Mouse (Mus musculus) heart, embryonic 13.5 days (tissue): ENCODE measurements around the gene Csad. TPM values are rescaled to one million over a fixed set of nuclear protein-coding genes. Genes with fewer than 3 reads are reported as not detected.
A peak's percentile ranks its signal among the peaks of the same experiment; 100 is the strongest.

ENCODE experiments used
- ATAC-seq: fragments of 200-750 bp; cut with Nextera tagmentation; 2 replicates; pipeline ENCODE4 v1.8.0; 2017; ENCODE audit warnings: moderate TSS enrichment; ENCODE audit not compliant: insufficient number of reproducible peaks, low FRiP score, low TSS enrichment; ENCODE audit errors: extremely low read depth
- H3K27ac ChIP-seq: fragments of 300-500 bp; sonication (generic); replicated peaks from 2 replicates; pipeline ENCODE4 v1.5.1; 2015; ENCODE audit warnings: moderate library complexity, mild to moderate bottlenecking, inconsistent platforms
- H3K27me3 ChIP-seq: fragments of 300-500 bp; sonication (generic); replicated peaks from 2 replicates; pipeline ENCODE4 v1.6.1; 2015; ENCODE audit warnings: mild to moderate bottlenecking, inconsistent platforms
- H3K36me3 ChIP-seq: fragments of 300-500 bp; sonication (generic); 2 replicates; pipeline ENCODE4 v1.6.1; 2015; ENCODE audit warnings: mild to moderate bottlenecking, inconsistent platforms
- H3K4me1 ChIP-seq: fragments of 300-500 bp; sonication (generic); 2 replicates; pipeline ENCODE4 v1.6.1; 2015; ENCODE audit warnings: inconsistent platforms
- H3K4me2 ChIP-seq: fragments of 300-500 bp; sonication (generic); 2 replicates; pipeline ENCODE4 v1.6.1; 2015; ENCODE audit warnings: inconsistent platforms, mild to moderate bottlenecking, moderate library complexity
- H3K4me3 ChIP-seq: fragments of 300-500 bp; sonication (generic); 2 replicates; pipeline ENCODE4 v1.5.1; 2015; ENCODE audit warnings: moderate library complexity, mild to moderate bottlenecking, inconsistent platforms
- H3K9ac ChIP-seq: fragments of 300-500 bp; sonication (generic); 2 replicates; pipeline ENCODE4 v1.6.1; 2015; ENCODE audit warnings: inconsistent platforms, mild to moderate bottlenecking, moderate library complexity
- H3K9me3 ChIP-seq: fragments of 300-500 bp; sonication (generic); 2 replicates; pipeline ENCODE4 v1.6.1; 2016; ENCODE audit warnings: inconsistent platforms
- WGBS: fragments of 180-500 bp; shearing (Covaris S2); methylation state at CpG from one replicate; pipeline ENCODE4 v1.1.7; 2015; ENCODE audit warnings: mixed read lengths; 5-methylcytosine and 5-hydroxymethylcytosine counted together
- polyA plus RNA-seq: library from polyadenylated mRNA; unstranded; fragments of >200 nt; fragmentation: Nextera tagmentation; extraction: Ambion mirVana; gene quantifications from 2 replicates; pipeline ENCODE4 v1.2.1, GENCODE M21; 2015

The Csad gene
- polyA plus RNA-seq, 1 experiment from 2014 or later = 33.4 TPM

DNA sequence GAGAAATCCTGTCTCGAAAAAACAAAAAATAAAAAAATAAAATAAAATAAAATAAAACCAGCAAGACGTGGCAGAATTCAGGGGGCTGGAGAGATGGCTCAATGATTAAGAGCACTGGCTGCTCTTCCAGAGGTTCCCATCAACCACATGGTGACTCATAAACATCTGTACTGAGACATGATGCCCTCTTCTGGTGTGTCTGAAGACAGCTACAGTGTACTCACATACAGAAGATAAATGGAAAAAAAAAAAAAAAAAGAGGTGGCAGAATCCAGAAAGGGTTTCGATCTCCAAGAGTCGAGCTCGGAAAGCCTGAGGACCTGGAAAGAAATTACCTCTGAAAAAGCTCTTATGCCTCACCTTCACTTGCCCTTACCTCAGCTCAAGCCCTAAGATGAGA lies 63.4 kb downstream of the Csad start:
- Histone ChIP-seq H3K4me2 (no peak overlapping the region), H3K36me3 (no peaks in the 10 kb centered on the region), H3K9ac (no peak overlapping the region), H3K27ac (no peak overlapping the region), H3K4me1 (peaks cover 42% of the 10 kb centered on the region), H3K9me3 (no peaks in the 10 kb centered on the region), H3K27me3 (peaks cover 39% of the 10 kb centered on the region), H3K4me3 (no peak overlapping the region)
- no peak for ATAC-seq
- 81% methylated on average over 5 of the region's 5 CpGs for WGBS

DNA sequence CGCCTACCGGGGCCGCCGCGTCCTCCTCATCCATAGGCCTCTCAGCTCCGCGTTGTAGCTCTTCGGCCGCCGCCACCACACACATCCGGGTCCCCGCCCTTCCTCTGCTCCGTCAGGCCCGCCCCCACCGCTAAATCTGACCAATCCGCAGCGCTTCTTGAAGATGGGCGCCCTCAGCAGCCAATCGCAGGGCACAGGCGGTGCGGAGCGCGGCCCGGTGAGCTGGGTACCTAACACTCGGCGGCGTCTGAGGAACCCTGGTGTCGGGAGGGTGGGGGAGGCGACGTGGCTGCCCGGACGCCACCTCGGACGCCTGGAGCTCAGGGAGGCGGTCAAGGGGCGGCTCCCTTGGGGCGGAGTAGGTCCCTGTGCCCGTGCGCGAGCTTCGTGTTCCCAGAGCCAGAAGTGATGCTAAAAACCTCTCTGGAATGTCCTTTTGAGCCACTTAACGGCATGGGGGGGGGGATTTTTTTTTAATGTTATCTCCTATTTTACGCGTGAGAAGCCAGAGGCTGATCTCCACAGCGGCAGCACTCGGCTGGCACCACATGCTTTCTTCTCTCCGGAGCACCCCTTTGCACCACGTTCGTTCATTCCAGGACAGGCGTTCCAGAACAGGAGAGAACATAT lies 68.3 kb downstream of the Csad start, which contains the start of gene Spryd3:
Gene Spryd3, minus strand, starts transcription at position 106 of the 630 bp plus-strand sequence.
- Histone ChIP-seq H3K4me2 (peak within 1 kb of the TSS; percentile 77), H3K4me1 (peaks cover 21% of the 10 kb centered on the region), H3K9ac (peak within 1 kb of the TSS; percentile 87), H3K9me3 (no peaks in the 10 kb centered on the region), H3K27me3 (no peaks in the 10 kb centered on the region), H3K36me3 (peaks cover 26% of the 10 kb centered on the region), H3K4me3 (peak within 1 kb of the TSS; percentile 66), H3K27ac (peak within 1 kb of the TSS; percentile 69)
- WGBS = under 1% methylated on average over 50 of the region's 50 CpGs
- peak; percentile 98 for ATAC-seq

GRCm38 (mm10) chr15:102135522-102136128 lies 68.9 kb downstream of the Csad start:
- ATAC-seq = no peak
- 2% methylated on average over 33 of the region's 35 CpGs for WGBS

DNA sequence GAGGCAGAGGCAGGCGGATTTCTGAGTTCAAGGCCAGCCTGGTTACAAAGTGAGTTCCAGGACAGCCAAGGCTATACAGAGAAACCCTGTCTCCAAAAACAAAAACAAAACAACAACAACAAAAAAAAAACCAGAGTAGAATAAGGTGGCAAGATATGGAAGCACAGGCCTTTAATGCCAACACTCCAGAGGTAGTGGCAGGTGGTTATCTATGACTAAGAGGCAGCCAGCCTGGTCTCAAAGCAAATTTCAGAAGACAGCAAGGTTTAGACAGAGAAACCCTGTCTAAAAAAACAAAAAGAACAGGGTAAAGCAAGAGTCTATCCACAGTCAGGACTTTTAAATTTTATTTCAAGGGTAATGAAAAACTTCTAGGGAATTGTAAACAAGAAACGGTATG lies 69.8 kb downstream of the Csad start:
- WGBS = 94% methylated on average over 2 of the region's 2 CpGs
- Histone ChIP-seq H3K36me3 (peaks cover 41% of the 10 kb centered on the region), H3K4me3 (peak overlapping the region; percentile 66; the same call in 1 of the 2 replicates), H3K4me2 (peak overlapping the region; percentile 76), H3K27me3 (no peaks in the 10 kb centered on the region), H3K9ac (no peak overlapping the region), H3K27ac (no peak overlapping the region), H3K9me3 (no peaks in the 10 kb centered on the region), H3K4me1 (peaks cover 21% of the 10 kb centered on the region)
- ATAC-seq = no peak

More at GRCm38 (mm10) chr15:102135522-102136128, 68.9 kb downstream of the Csad start:
- peaks cover 32% of the 10 kb centered on the region for H3K36me3 ChIP-seq
- no peaks in the 10 kb centered on the region for H3K27me3 ChIP-seq
- H3K9ac ChIP-seq = peak overlapping the region; percentile 87
- H3K4me3 ChIP-seq = peak overlapping the region; percentile 66
- H3K9me3 ChIP-seq = no peaks in the 10 kb centered on the region
- peak overlapping the region; percentile 76 for H3K4me2 ChIP-seq
- peaks cover 21% of the 10 kb centered on the region for H3K4me1 ChIP-seq
- peak overlapping the region; percentile 55 for H3K27ac ChIP-seq

- H3K9ac ChIP-seq = no peak overlapping the region
- H3K4me2 ChIP-seq = no peak overlapping the region
- H3K36me3 ChIP-seq = peaks cover 55% of the 10 kb centered on the region
- H3K27ac ChIP-seq = no peak overlapping the region
- ATAC-seq = no peak
- H3K4me3 ChIP-seq = no peak overlapping the region
- 84% methylated on average over 9 of the region's 9 CpGs for whole genome bisulfite sequencing
- H3K9me3 ChIP-seq = no peaks in the 10 kb centered on the region
- H3K27me3 ChIP-seq = no peaks in the 10 kb centered on the region
- peaks cover 21% of the 10 kb centered on the region for H3K4me1 ChIP-seq
These were observed 71.2 kb downstream of the Csad start for GRCm38 (mm10) chr15:102133314-102133713.

Other genes starting within 250 kb of the Csad start
- gene Krt8, start 200.2 kb downstream of the Csad start, polyA plus RNA-seq = 21.7 and 24.9 TPM in 2 replicates
- 34.6 and 36.0 TPM in 2 replicates for gene Krt18, start 176.5 kb downstream of the Csad start, polyA plus RNA-seq
- 65.7 and 72.3 TPM in 2 replicates for gene Eif4b, start 131.0 kb downstream of the Csad start, polyA plus RNA-seq
- 26.3 and 32.5 TPM in 2 replicates for gene Tns2, start 104.3 kb downstream of the Csad start, polyA plus RNA-seq
- 19.5 and 20.0 TPM in 2 replicates for gene Spryd3, start 68.5 kb downstream of the Csad start, polyA plus RNA-seq
- gene Igfbp6, start 60.4 kb downstream of the Csad start, polyA plus RNA-seq = 3.5 and 3.7 TPM in 2 replicates
- gene Soat2, start 54.2 kb downstream of the Csad start, polyA plus RNA-seq = 0.53 and 1.5 TPM in 2 replicates
- 30.3 and 31.7 TPM in 2 replicates for gene Zfp740, start 1.5 kb downstream of the Csad start, polyA plus RNA-seq
- gene Itgb7, start 27.2 kb upstream of the Csad start, polyA plus RNA-seq = 0.46 and 0.78 TPM in 2 replicates
- 9.0 and 9.1 TPM in 2 replicates for gene Rarg, start 52.8 kb upstream of the Csad start, polyA plus RNA-seq
- gene Gm9918, start 65.8 kb upstream of the Csad start, polyA plus RNA-seq = not detected in 2 replicates
- 46.1 and 46.7 TPM in 2 replicates for gene Mfsd5, start 74.7 kb upstream of the Csad start, polyA plus RNA-seq
- 18.9 and 19.3 TPM in 2 replicates for gene Espl1, start 91.5 kb upstream of the Csad start, polyA plus RNA-seq
- 310 and 347 TPM in 2 replicates for gene Pfdn5, start 121.4 kb upstream of the Csad start, polyA plus RNA-seq
- gene Myg1, start 127.0 kb upstream of the Csad start, polyA plus RNA-seq = 60.0 and 65.0 TPM in 2 replicates
- gene Aaas, start 146.0 kb upstream of the Csad start, polyA plus RNA-seq = 54.0 and 58.1 TPM in 2 replicates
- gene Sp7, start 162.5 kb upstream of the Csad start, polyA plus RNA-seq = 0.16 and 0.19 TPM in 2 replicates
- 4.3 and 4.6 TPM in 2 replicates for gene Sp1, start 201.4 kb upstream of the Csad start, polyA plus RNA-seq
- 0.82 and 1.4 TPM in 2 replicates for gene Amhr2, start 240.6 kb upstream of the Csad start, polyA plus RNA-seq